Mouse (Mus musculus) limb, embryonic 14.5 days (tissue): ENCODE measurements at regions not wholly inside any gene's neighbourhood (a gene's known extent, or its start where the extent isn't known, plus 50 kb on each side); places are given as distances from the start of the nearest gene placed in this dataset.
A peak's percentile ranks its signal among the peaks of the same experiment; 100 is the strongest.

ENCODE experiments used
- ATAC-seq: fragments of 200-750 bp; cut with Nextera tagmentation; 2 replicates; pipeline ENCODE4 v1.8.0; 2017; ENCODE audit warnings: low read depth, moderate number of reproducible peaks, moderate TSS enrichment; ENCODE audit not compliant: low FRiP score
- DNase-seq: peaks from one replicate; pipeline ENCODE4 v3.0.0-alpha.2; 2015; ENCODE audit warnings: low spot score
- H3K27ac ChIP-seq: fragments of 300-500 bp; sonication (generic); replicated peaks from 2 replicates; pipeline ENCODE4 v1.5.1; 2014; ENCODE audit warnings: low read depth, mild to moderate bottlenecking, low read length, moderate library complexity, mixed read lengths
- H3K27me3 ChIP-seq: fragments of 300-500 bp; sonication (generic); 2 replicates; pipeline ENCODE4 v1.6.1; 2014; ENCODE audit warnings: low read length, mixed read lengths; ENCODE audit not compliant: control insufficient read depth, insufficient read depth
- H3K36me3 ChIP-seq: fragments of 300-500 bp; sonication (generic); 2 replicates; pipeline ENCODE4 v1.6.1; 2014; ENCODE audit warnings: mild to moderate bottlenecking, low read length, moderate library complexity, mixed read lengths; ENCODE audit not compliant: control insufficient read depth, insufficient read depth
- H3K4me1 ChIP-seq: fragments of 300-500 bp; sonication (generic); 2 replicates; pipeline ENCODE4 v1.6.1; 2014; ENCODE audit warnings: antibody characterized with exemption, low read length, mixed read lengths; ENCODE audit not compliant: control insufficient read depth, insufficient read depth
- H3K4me2 ChIP-seq: fragments of 300-500 bp; sonication (generic); replicated peaks from 2 replicates; pipeline ENCODE4 v1.6.1; 2014; ENCODE audit warnings: low read depth, mild to moderate bottlenecking, low read length, moderate library complexity; ENCODE audit not compliant: severe bottlenecking
- H3K4me3 ChIP-seq: fragments of 300-500 bp; sonication (generic); replicated peaks from 2 replicates; pipeline ENCODE4 v1.5.1; 2014; ENCODE audit warnings: low read length
- H3K9ac ChIP-seq: fragments of 300-500 bp; sonication (generic); 2 replicates; pipeline ENCODE4 v1.6.1; 2014; ENCODE audit warnings: mild to moderate bottlenecking, low read depth, low read length, moderate library complexity; ENCODE audit not compliant: severe bottlenecking
- H3K9me3 ChIP-seq: fragments of 300-500 bp; sonication (generic); 2 replicates; pipeline ENCODE4 v1.6.1; 2016; ENCODE audit warnings: low read length; ENCODE audit not compliant: control insufficient read depth
- POLR2A ChIP-seq: fragments of 200-500 bp; IDR thresholded peaks from 2 replicates; pipeline ENCODE4 v1.8.0; 2012; ENCODE audit warnings: inconsistent platforms, mild to moderate bottlenecking, moderate library complexity, borderline replicate concordance; ENCODE audit not compliant: insufficient read depth, insufficient read length; ENCODE audit errors: extremely low read depth
- WGBS: fragments of 180-500 bp; shearing (Covaris S2); extraction: QIAGEN DNeasy Blood & Tissue Kit; methylation state at CpG from one replicate; pipeline ENCODE4 v1.1.7; 2014; 5-methylcytosine and 5-hydroxymethylcytosine counted together

DNA sequence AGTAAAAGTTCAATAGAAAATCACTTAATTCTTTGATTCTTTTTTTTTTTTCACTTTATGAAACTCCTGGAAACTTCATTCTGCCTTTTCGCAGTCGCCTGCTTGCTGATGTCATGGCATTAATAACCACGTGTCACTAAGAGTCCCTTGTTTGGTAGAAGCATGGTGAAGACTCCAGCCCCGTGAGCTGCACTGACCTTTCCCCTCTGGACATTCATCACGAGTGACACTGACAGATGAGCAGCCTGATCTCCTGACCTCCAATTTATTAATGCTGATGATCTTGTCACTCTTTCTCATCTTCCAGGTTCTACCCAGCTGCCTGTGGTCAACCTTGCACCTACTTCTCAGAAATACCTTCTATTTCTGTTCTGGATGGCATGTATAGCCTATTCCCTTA is 867.1 kb upstream of the Slit2 start:
- Histone ChIP-seq H3K9ac (no peak overlapping the region), H3K4me3 (no peak overlapping the region), H3K4me2 (no peak overlapping the region), H3K27ac (no peak overlapping the region), H3K27me3 (no peaks in the 10 kb centered on the region), H3K4me1 (no peaks in the 10 kb centered on the region), H3K36me3 (no peaks in the 10 kb centered on the region), H3K9me3 (no peaks in the 10 kb centered on the region)
- WGBS = 56% methylated on average over 5 of the region's 5 CpGs
- no peak for ATAC-seq
- DNase-seq = no peak
- TF ChIP-seq POLR2A = no peak

DNA sequence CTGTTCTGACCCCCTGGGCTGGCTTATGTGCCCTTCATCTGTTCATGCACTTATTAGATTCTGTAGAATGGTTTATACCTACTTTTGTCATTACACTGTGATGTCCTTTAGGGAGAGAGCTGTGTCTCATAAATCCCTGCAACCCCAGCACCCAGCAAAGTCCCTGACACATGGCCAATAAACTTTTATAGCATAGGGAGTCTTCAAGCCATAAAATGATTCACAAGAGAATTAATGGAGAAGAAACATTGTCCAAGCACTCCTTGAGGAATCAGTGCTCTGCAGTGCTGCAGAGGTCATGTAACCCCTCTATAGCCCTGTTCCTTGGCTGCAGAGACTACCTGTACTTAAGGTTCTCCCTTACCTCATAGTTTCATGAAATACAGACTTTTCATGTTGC is 887.2 kb upstream of the Slit2 start:
- H3K27me3 ChIP-seq = no peaks in the 10 kb centered on the region
- no peak for ATAC-seq
- TF ChIP-seq POLR2A = no peak
- H3K9me3 ChIP-seq = no peaks in the 10 kb centered on the region
- H3K27ac ChIP-seq = no peak overlapping the region
- no peak overlapping the region for H3K9ac ChIP-seq
- H3K4me1 ChIP-seq = no peaks in the 10 kb centered on the region
- no peak for DNase-seq
- no peak overlapping the region for H3K4me2 ChIP-seq
- H3K36me3 ChIP-seq = no peaks in the 10 kb centered on the region
- H3K4me3 ChIP-seq = no peak overlapping the region

DNA sequence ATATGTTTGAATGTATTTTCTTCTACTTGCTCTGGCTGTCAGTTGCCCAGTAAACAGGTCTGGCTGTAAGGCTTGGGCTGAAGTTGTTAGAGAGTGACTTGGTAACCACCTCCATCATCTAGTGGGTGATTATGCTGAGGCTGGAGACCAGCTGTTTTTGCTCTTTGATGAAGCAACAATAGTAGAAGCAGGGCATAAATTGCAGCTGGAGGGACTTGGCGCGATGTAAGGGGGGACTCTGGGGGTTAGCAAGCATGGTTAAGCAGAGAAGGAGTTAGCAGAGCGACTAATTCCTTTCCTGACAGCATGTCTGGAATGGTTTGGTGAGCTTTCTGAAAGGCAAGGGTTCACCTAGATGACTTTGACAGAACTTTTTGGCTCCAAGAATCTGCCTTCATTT is 930.0 kb upstream of the Slit2 start:
- DNase-seq (peak; percentile 26), ATAC-seq (no peak)
- 22% methylated on average over 3 of the region's 3 CpGs for WGBS
- Histone ChIP-seq H3K27me3 (no peaks in the 10 kb centered on the region), H3K27ac (no peak overlapping the region), H3K36me3 (no peaks in the 10 kb centered on the region), H3K4me2 (no peak overlapping the region), H3K4me1 (peaks cover 7% of the 10 kb centered on the region; the same call in 1 of the 2 replicates), H3K4me3 (no peak overlapping the region), H3K9ac (no peak overlapping the region), H3K9me3 (no peaks in the 10 kb centered on the region)
- TF ChIP-seq POLR2A = no peak

DNA sequence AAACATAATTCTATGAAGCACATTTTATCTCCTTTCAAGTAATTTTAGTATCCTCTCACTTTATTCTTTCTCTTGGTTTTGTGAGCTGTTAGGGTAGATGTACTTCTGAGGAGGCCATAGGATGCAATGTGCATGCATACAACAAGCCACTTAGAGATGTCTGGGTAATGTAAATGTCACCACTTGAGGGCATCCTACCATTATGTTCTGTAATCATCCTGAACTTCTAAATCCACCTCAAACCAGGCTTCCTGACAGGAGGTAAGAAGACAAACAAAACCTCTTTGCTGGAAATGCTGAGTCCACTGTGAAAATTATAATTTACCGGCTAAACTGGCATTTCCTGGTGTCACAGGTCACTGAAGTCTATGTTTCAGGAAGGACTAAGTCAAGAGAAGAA is 946.2 kb upstream of the Slit2 start:
- Histone ChIP-seq H3K4me1 (no peaks in the 10 kb centered on the region), H3K36me3 (no peaks in the 10 kb centered on the region), H3K9me3 (no peaks in the 10 kb centered on the region), H3K4me3 (no peak overlapping the region), H3K9ac (no peak overlapping the region), H3K27ac (no peak overlapping the region), H3K27me3 (no peaks in the 10 kb centered on the region), H3K4me2 (no peak overlapping the region)
- no peak for TF ChIP-seq POLR2A
- 49% methylated on average over 1 of the region's 1 CpGs for WGBS
- no peak for ATAC-seq
- peak; percentile 21 for DNase-seq

DNA sequence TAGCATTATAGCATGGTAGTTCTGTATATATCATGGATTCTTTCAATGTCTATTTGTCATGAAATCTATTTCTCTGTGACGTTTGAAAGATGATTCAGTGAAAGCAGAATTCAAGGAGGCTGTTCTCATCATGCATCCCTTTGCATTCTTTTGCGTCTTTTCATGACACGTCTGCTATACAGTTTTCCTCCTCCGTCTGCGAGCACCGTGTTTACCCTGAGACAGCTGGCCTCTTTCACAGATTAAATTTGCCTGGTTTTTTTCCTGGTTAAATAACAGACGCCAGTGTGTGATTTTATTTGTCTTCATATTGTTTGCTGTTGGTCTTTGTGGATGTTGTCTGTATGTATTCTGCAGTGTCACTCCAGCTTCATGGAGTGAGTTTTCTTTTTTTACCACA is 948.9 kb upstream of the Slit2 start:
- H3K4me3 ChIP-seq = no peak overlapping the region
- no peaks in the 10 kb centered on the region for H3K4me1 ChIP-seq
- TF ChIP-seq POLR2A = no peak
- no peak overlapping the region for H3K4me2 ChIP-seq
- no peaks in the 10 kb centered on the region for H3K27me3 ChIP-seq
- 63% methylated on average over 7 of the region's 7 CpGs for WGBS
- DNase-seq (no peak), ATAC-seq (no peak)
- no peaks in the 10 kb centered on the region for H3K9me3 ChIP-seq
- H3K9ac ChIP-seq = no peak overlapping the region
- H3K27ac ChIP-seq = no peak overlapping the region
- H3K36me3 ChIP-seq = no peaks in the 10 kb centered on the region

- no peak overlapping the region for H3K27ac ChIP-seq
- H3K4me2 ChIP-seq = no peak overlapping the region
- no peaks in the 10 kb centered on the region for H3K4me1 ChIP-seq
- no peaks in the 10 kb centered on the region for H3K27me3 ChIP-seq
- no peaks in the 10 kb centered on the region for H3K9me3 ChIP-seq
- H3K9ac ChIP-seq = no peak overlapping the region
- no peak overlapping the region for H3K4me3 ChIP-seq
- no peak for TF ChIP-seq POLR2A
- ATAC-seq = no peak
- peak; percentile 14 for DNase-seq
- no peaks in the 10 kb centered on the region for H3K36me3 ChIP-seq
These were observed 968.6 kb upstream of the Slit2 start for GRCm38 (mm10) chr5:47014351-47014750.
